Mouse (Mus musculus) gastrocnemius, postnatal 4 days (tissue): Measurements from ENCODE around the gene P2rx2. TPM values are rescaled to one million over a fixed set of nuclear protein-coding genes. Genes with fewer than 3 reads are reported as not detected.

ENCODE experiments used
- DNase-seq, 2 experiments: peaks; one replicate each; pipeline ENCODE4 v3.0.0; 2021 to 2022; ENCODE audit warnings: low spot score in 2 of 2, mixed read lengths in 2 of 2
- total RNA-seq, 2 experiments: library from RNA; stranded (reverse); gene quantifications; 2 replicates each; pipeline ENCODE4 v1.2.3; 2021

Gene P2rx2
- total RNA-seq, 2 experiments from 2014 or later: not detected

DNA sequence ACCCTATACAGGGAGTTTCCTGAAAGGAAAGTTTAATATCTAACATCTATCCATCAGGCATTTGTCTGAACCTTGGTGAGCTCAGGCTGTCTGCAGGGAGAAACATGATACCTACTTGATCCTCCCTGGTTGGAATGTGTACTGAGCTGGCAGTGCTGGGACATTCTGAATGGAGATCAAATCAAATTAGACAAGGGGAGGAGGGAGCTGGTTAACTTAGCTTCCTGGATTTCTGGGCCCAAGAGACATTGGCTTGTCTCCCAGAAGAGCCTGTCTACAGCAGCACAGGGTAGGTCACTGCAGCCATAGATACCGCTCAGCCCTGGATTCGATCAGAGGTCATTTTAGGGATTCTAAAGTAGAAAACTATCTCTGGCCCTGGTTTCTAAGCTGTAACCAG is 4.2 kb downstream of the P2rx2 start:
- no peak for DNase-seq

DNA sequence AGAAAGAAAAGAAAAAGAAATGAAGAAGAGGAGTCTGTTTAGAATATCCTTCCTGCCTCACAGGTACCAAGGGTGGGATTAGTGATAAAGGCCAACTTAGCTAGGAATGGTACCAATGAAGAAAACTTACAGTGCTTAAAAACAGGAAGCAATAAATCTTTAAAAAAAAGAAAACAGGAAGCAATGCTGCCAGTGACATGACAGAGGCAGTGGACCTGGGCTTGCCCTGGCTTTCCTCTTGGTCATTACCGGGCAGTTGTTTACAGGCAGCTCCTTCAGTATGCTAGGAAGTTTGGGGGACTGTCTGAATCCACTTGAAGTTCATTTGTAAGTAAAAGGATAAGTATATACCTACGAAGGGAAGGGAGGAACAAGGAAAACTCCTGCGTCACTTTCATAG is 12.5 kb downstream of the P2rx2 start:
- no peak for DNase-seq

DNA sequence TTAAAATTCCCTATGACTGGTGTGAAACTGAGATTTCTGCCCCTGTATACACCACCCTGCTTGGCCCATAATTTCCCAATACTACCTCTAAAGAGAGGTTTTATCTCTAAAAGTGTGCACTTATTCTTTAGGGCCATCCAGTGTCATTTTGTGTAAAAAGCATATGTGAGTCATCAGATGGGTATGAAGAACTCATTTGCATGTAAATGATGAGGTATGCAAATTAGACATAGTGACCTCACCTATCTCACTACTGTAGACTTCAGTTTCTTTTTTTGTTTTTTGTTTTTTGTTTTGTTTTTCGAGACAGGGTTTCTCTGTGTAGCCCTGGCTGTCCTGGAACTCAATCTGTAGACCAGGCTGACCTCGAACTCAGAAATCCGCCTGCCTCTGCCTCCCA is 29.9 kb downstream of the P2rx2 start:
- DNase-seq: no peak

DNA sequence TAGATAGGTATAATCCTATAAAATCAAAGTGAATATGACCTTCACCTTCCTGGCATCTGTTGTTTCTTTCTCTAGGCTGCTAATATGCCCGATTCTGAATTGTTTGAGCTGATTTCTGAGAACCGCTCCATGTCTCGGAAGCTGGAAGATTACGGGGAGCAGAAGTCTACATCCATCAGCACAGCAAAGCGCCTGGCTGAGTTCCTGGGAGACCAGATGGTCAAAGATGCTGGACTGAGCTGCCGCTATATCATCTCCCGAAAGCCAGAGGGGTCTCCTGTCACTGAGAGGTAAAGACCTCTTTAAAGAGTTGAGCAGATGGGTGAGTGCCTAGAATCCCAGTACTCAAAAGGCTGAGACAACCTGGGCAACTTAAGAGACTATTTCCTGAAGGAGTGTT is 34.2 kb downstream of the P2rx2 start:
- no peak for DNase-seq

DNA sequence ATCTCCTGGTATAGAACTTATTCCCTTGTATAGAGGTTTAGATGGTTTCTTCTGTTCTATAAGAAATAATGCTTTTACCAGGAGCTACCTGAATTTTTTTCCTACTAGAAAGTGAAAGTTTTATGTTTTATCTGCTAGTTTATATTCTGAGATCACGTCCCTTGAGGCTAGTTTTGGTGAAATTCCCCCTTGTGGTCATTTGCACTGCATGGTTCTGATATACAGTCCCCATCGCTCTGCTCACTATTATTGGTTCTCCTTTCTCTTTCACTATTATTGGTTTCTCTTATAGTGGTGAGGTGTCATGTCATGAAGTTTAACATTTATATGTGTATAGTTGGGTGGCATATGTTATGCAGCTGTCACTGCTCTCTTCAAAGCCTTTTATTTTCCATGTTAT is 42.4 kb downstream of the P2rx2 start:
- no peak for DNase-seq

DNA sequence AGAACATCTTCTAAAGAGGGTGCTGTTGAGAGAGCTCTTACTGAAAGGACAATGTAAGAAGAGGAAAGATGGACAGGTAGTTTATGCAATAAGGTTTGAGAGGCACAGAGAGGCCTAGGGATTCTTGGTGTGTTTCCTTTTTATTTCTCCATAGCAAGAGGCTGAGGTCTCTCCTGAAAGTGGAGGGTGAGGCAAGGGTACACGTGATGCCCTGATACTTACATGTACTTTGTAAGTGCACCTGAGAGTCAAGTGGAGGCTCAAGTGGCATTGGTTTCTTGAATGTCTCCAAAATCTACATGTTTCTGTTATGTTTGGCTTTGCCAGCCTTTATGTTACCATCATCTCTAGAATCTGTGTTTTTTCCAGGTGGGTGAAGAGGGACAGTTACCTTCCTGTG is 46.4 kb downstream of the P2rx2 start:
- no peak for DNase-seq

DNA sequence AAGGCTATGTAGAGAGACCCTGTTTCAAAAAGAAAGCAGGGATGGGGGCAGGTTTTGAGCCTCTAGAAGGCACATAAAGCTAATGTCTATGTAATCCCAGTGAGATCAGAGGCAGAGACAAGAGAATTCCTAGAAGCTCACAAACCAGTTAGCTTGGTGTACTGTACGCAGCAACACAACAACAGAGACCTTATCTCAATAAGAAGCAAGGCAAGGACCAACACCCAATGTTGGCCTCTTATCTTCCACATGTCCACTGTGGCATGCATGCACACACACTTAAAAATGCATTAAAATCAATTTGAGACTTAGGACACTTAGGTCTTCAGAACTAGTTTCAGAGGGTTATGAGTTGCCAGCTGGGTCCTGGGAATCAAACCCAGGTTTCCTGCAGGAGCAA is 51.4 kb downstream of the P2rx2 start:
- DNase-seq: no peak

Other genes with a start within 250 kb of the P2rx2 start
- under 1 TPM; 0.23 to 0.29 TPM for gene Gm35315, start 248.8 kb downstream of the P2rx2 start, total RNA-seq
- not detected for gene Plcxd1, start 243.2 kb downstream of the P2rx2 start, total RNA-seq
- gene Gtpbp6, start 235.0 kb downstream of the P2rx2 start, total RNA-seq: 10 to 100 TPM; 24.5 to 29.1 TPM
- 1 to 10 TPM; 2.9 to 4.1 TPM for gene Zfp605, start 233.1 kb downstream of the P2rx2 start, total RNA-seq
- 10 to 100 TPM; 24.8 to 27.6 TPM for gene Chfr, start 207.4 kb downstream of the P2rx2 start, total RNA-seq
- gene Golga3, start 166.5 kb downstream of the P2rx2 start, total RNA-seq: 10 to 100 TPM; 43.8 to 46.8 TPM
- gene Ankle2, start 112.2 kb downstream of the P2rx2 start, total RNA-seq: 10 to 100 TPM; 35.1 to 40.3 TPM
- 10 to 100 TPM; 25.1 to 29.8 TPM for gene Pgam5, start 73.3 kb downstream of the P2rx2 start, total RNA-seq
- 10 to 100 TPM; 22.4 to 23.5 TPM for gene Pxmp2, start 57.0 kb downstream of the P2rx2 start, total RNA-seq
- gene Pole, start 56.9 kb downstream of the P2rx2 start, total RNA-seq: 10 to 100 TPM; 14.3 to 15.0 TPM
- gene Lrcol1, start 1.5 kb upstream of the P2rx2 start, total RNA-seq: not detected
- 10 to 100 TPM; 42.7 to 45.7 TPM for gene Fbrsl1, start 105.3 kb upstream of the P2rx2 start, total RNA-seq
- gene Galnt9, start 201.1 kb upstream of the P2rx2 start, total RNA-seq: under 1 TPM; 0.10 to 0.13 TPM